Comparison of ENCODE assay signal across 21 mouse cellular contexts in genomic region chr5:13331412-13331811, GRCm38 (mm10).
DNase-seq lines count a peak whose midpoint lies in the region; ATAC-seq lines count a peak whose summit lies in the region.
"Had no signal": no experiment of that assay in that cellular context is flagged by ENCODE, and none has a peak within 500 bp of the region (broad histone marks: within the 10 kb centered on the region; RNA-seq: fewer than 3 reads in every experiment).

No protein-coding gene starts in this region.

- no peaks in the 10 kb centered on the region for H3K9me3 ChIP-seq in midbrain, embryonic 11.5 days (ENCODE audit: control insufficient read depth, low read length)
- no peaks in the 10 kb centered on the region for H3K9me3 ChIP-seq in midbrain, embryonic 15.5 days
- H3K9me3 ChIP-seq in embryonic facial prominence, embryonic 10.5 days: no peaks in the 10 kb centered on the region
- no peaks in the 10 kb centered on the region for H3K9me3 ChIP-seq in limb, embryonic 13.5 days
- H3K9me3 ChIP-seq: embryonic facial prominence, embryonic 15.5 days; forebrain, embryonic 10.5 days; heart, embryonic 15.5 days; hindbrain, embryonic 10.5 days; intestine, embryonic 15.5 days had no signal

- ATAC-seq in midbrain, embryonic 11.5 days (ENCODE audit: low FRiP score): no peak
- no peak for ATAC-seq in midbrain, embryonic 15.5 days (replicated peaks)
- ATAC-seq in limb, embryonic 13.5 days (ENCODE audit: low FRiP score, low read depth): 0 out of 2 replicates have a peak, but pooled peaks have one; percentile 15
- ATAC-seq: forebrain, embryonic 14.5 days; intestine, embryonic 15.5 days had no signal

- H3K27ac ChIP-seq in midbrain, embryonic 11.5 days (ENCODE audit: low read depth, low read length): no peak overlapping the region
- no peak overlapping the region for H3K27ac ChIP-seq in midbrain, embryonic 15.5 days
- H3K27ac ChIP-seq in embryonic facial prominence, embryonic 10.5 days (replicated peaks): no peak overlapping the region
- H3K27ac ChIP-seq in limb, embryonic 13.5 days: no peak overlapping the region
- H3K27ac ChIP-seq: embryonic facial prominence, embryonic 15.5 days; forebrain, embryonic 10.5 days; heart, adult 2 months; heart, embryonic 15.5 days; hindbrain, embryonic 10.5 days; hindbrain, embryonic 14.5 days; intestine, embryonic 15.5 days had no signal

- no peaks in the 10 kb centered on the region; the same call in 1 of the 2 replicates for H3K4me1 ChIP-seq in midbrain, embryonic 11.5 days (ENCODE audit: control insufficient read depth, insufficient read depth, low read length)
- no peaks in the 10 kb centered on the region for H3K4me1 ChIP-seq in midbrain, embryonic 15.5 days
- peaks cover 38% of the 10 kb centered on the region for H3K4me1 ChIP-seq in embryonic facial prominence, embryonic 10.5 days
- peaks cover 5% of the 10 kb centered on the region; the same call in 1 of the 2 replicates for H3K4me1 ChIP-seq in limb, embryonic 13.5 days
- H3K4me1 ChIP-seq: embryonic facial prominence, embryonic 15.5 days; heart, embryonic 15.5 days; intestine, embryonic 15.5 days had no signal

- H3K27me3 ChIP-seq in midbrain, embryonic 11.5 days (ENCODE audit: control insufficient read depth, insufficient read depth, low read length): no peaks in the 10 kb centered on the region
- H3K27me3 ChIP-seq in midbrain, embryonic 15.5 days (replicated peaks): no peaks in the 10 kb centered on the region
- no peaks in the 10 kb centered on the region for H3K27me3 ChIP-seq in embryonic facial prominence, embryonic 10.5 days (replicated peaks; ENCODE audit: low read depth, poor library complexity, severe bottlenecking)
- H3K27me3 ChIP-seq in limb, embryonic 13.5 days: no peaks in the 10 kb centered on the region
- H3K27me3 ChIP-seq: embryonic facial prominence, embryonic 15.5 days; heart, embryonic 15.5 days; intestine, embryonic 15.5 days had no signal

- peak; percentile 17 for DNase-seq in midbrain, embryonic 11.5 days (ENCODE audit: low spot score, missing footprints)
- peak; percentile 42 for DNase-seq in embryonic facial prominence, embryonic 10.5 days (ENCODE audit: low spot score)
- DNase-seq in kidney, postnatal 4 days: no peak
- no peak for DNase-seq in thymus, postnatal 14 days
- no peak for DNase-seq in ovary, postnatal 36 days (ENCODE audit: low spot score)
- DNase-seq: adrenal gland, adult 8-10 months; adrenal gland, postnatal 36 days; cerebellum, adult 2 months; cerebellum, postnatal 10 days; heart, adult 2 months had no signal

- H3K4me2 ChIP-seq in midbrain, embryonic 11.5 days: no peak overlapping the region
- H3K4me2 ChIP-seq in midbrain, embryonic 15.5 days: no peak overlapping the region
- H3K4me2 ChIP-seq in limb, embryonic 13.5 days (replicated peaks): no peak overlapping the region
- H3K4me2 ChIP-seq: embryonic facial prominence, embryonic 15.5 days; heart, embryonic 11.5 days; heart, embryonic 15.5 days; hindbrain, embryonic 14.5 days; intestine, embryonic 15.5 days had no signal

- H3K9ac ChIP-seq in midbrain, embryonic 11.5 days (ENCODE audit: low read length): no peak overlapping the region
- H3K9ac ChIP-seq in midbrain, embryonic 15.5 days: no peak overlapping the region
- H3K9ac ChIP-seq in limb, embryonic 13.5 days: no peak overlapping the region
- H3K9ac ChIP-seq: embryonic facial prominence, embryonic 15.5 days; heart, embryonic 15.5 days; hindbrain, embryonic 14.5 days; intestine, embryonic 15.5 days had no signal

- 67% methylated on average over 2 of the region's 2 CpGs for WGBS in midbrain, embryonic 11.5 days
- WGBS in midbrain, embryonic 15.5 days: 61% methylated on average over 2 of the region's 2 CpGs
- 21% methylated on average over 2 of the region's 2 CpGs for WGBS in embryonic facial prominence, embryonic 10.5 days
- 17% methylated on average over 2 of the region's 2 CpGs for WGBS in limb, embryonic 13.5 days

- no peaks in the 10 kb centered on the region for H3K36me3 ChIP-seq in midbrain, embryonic 11.5 days (ENCODE audit: control insufficient read depth, insufficient read depth, low read length)
- no peaks in the 10 kb centered on the region for H3K36me3 ChIP-seq in midbrain, embryonic 15.5 days (replicated peaks)
- H3K36me3 ChIP-seq in embryonic facial prominence, embryonic 10.5 days (replicated peaks): no peaks in the 10 kb centered on the region
- no peaks in the 10 kb centered on the region for H3K36me3 ChIP-seq in limb, embryonic 13.5 days
- H3K36me3 ChIP-seq: embryonic facial prominence, embryonic 15.5 days; forebrain, embryonic 10.5 days; heart, embryonic 15.5 days; hindbrain, embryonic 10.5 days; intestine, embryonic 15.5 days had no signal

- no peak overlapping the region for H3K4me3 ChIP-seq in midbrain, embryonic 11.5 days (ENCODE audit: low read depth, low read length)
- no peak overlapping the region for H3K4me3 ChIP-seq in midbrain, embryonic 15.5 days
- no peak overlapping the region for H3K4me3 ChIP-seq in embryonic facial prominence, embryonic 10.5 days
- H3K4me3 ChIP-seq in limb, embryonic 13.5 days: no peak overlapping the region
- H3K4me3 ChIP-seq: embryonic facial prominence, embryonic 15.5 days; erythroblast, embryonic 14.5 days; forebrain, embryonic 10.5 days; heart, adult 2 months; heart, embryonic 15.5 days; hindbrain, embryonic 10.5 days; intestine, embryonic 15.5 days had no signal

Comparison
In these comparisons a context has a peak if more than half of its experiments do, and no peak if none do; other contexts are left out.
1. DNase-seq: peak in midbrain, embryonic 11.5 days (single experiment) and embryonic facial prominence, embryonic 10.5 days (single experiment); none in kidney, postnatal 4 days (0 of 2), thymus, postnatal 14 days (single experiment) and ovary, postnatal 36 days (single experiment).